Mouse (Mus musculus): ENCODE results near the gene Atp4b. TPM values are rescaled to one million over a fixed set of nuclear protein-coding genes. Genes with fewer than 3 reads are reported as not detected.

Atp4b gene
- total RNA-seq, 2 experiments from 2014 or later = not detected

GRCm38 (mm10) chr8:13337245-13337644, 59.4 kb downstream of the Atp4b start:
- ATAC-seq (replicated peaks; ENCODE audit: poor library complexity, severe bottlenecking) = peak; percentile 81

Other genes with a start within 250 kb of the Atp4b start
- gene Lamp1, start 237.7 kb downstream of the Atp4b start, total RNA-seq (2014; fragmentation: Nextera tagmentation) = 251 and 283 TPM in 2 replicates
- gene Lamp1, start 237.7 kb downstream of the Atp4b start, total RNA-seq (2017) = 269 and 301 TPM in 2 replicates
- not detected in 2 replicates for gene Grtp1, start 196.2 kb downstream of the Atp4b start, total RNA-seq (2014; fragmentation: Nextera tagmentation)
- gene Grtp1, start 196.2 kb downstream of the Atp4b start, total RNA-seq (2017) = 0.56 TPM in 1 of 2 replicates, not detected in the other
- not detected in 2 replicates for gene Adprhl1, start 142.7 kb downstream of the Atp4b start, total RNA-seq (2014; fragmentation: Nextera tagmentation)
- gene Adprhl1, start 142.7 kb downstream of the Atp4b start, total RNA-seq (2017) = not detected in 2 replicates
- 11.5 and 12.4 TPM in 2 replicates for gene Dcun1d2, start 108.7 kb downstream of the Atp4b start, total RNA-seq (2014; fragmentation: Nextera tagmentation)
- gene Dcun1d2, start 108.7 kb downstream of the Atp4b start, total RNA-seq (2017) = 17.3 and 20.9 TPM in 2 replicates
- 6.0 and 12.3 TPM in 2 replicates for gene Tmco3, start 108.6 kb downstream of the Atp4b start, total RNA-seq (2014; fragmentation: Nextera tagmentation)
- gene Tmco3, start 108.6 kb downstream of the Atp4b start, total RNA-seq (2017) = 6.9 and 15.3 TPM in 2 replicates
- gene Tfdp1, start 58.1 kb downstream of the Atp4b start, total RNA-seq (2014; fragmentation: Nextera tagmentation) = 277 and 291 TPM in 2 replicates
- 200 and 242 TPM in 2 replicates for gene Tfdp1, start 58.1 kb downstream of the Atp4b start, total RNA-seq (2017)
- gene Grk1, start 8.3 kb upstream of the Atp4b start, total RNA-seq (2014; fragmentation: Nextera tagmentation) = not detected in 2 replicates
- 0.04 TPM in 1 of 2 replicates, not detected in the other for gene Grk1, start 8.3 kb upstream of the Atp4b start, total RNA-seq (2017)
- not detected in 2 replicates for gene Tmem255b, start 38.4 kb upstream of the Atp4b start, total RNA-seq (2014; fragmentation: Nextera tagmentation)
- not detected in 2 replicates for gene Tmem255b, start 38.4 kb upstream of the Atp4b start, total RNA-seq (2017)
- not detected in 2 replicates for gene Gas6, start 97.7 kb upstream of the Atp4b start, total RNA-seq (2014; fragmentation: Nextera tagmentation)
- 0.10 TPM in 1 of 2 replicates, not detected in the other for gene Gas6, start 97.7 kb upstream of the Atp4b start, total RNA-seq (2017)
- gene 1700029H14Rik, start 165.6 kb upstream of the Atp4b start, total RNA-seq (2014; fragmentation: Nextera tagmentation) = not detected in 2 replicates
- gene 1700029H14Rik, start 165.6 kb upstream of the Atp4b start, total RNA-seq (2017) = not detected in 2 replicates

All from granulocyte monocyte progenitor cell, adult 5-6 weeks (primary cell).